Mouse (Mus musculus) limb, embryonic 14.5 days (tissue): ENCODE measurements around the gene Dglucy. TPM values are rescaled to one million over a fixed set of nuclear protein-coding genes. Genes with fewer than 3 reads are reported as not detected.
"Not testable (repeated sequence)": the region's sequence is repeated elsewhere in the genome, so short reads cannot be mapped to it uniquely, and the experiment has no call there.

Source experiments
- ATAC-seq: fragments of 200-750 bp; cut with Nextera tagmentation; 2 replicates; pipeline ENCODE4 v1.8.0; 2017; ENCODE audit warnings: low read depth, moderate number of reproducible peaks, moderate TSS enrichment; ENCODE audit not compliant: low FRiP score
- DNase-seq: peaks from one replicate; pipeline ENCODE4 v3.0.0-alpha.2; 2015; ENCODE audit warnings: low spot score
- H3K27ac ChIP-seq: fragments of 300-500 bp; sonication (generic); replicated peaks from 2 replicates; pipeline ENCODE4 v1.5.1; 2014; ENCODE audit warnings: low read depth, mild to moderate bottlenecking, low read length, moderate library complexity, mixed read lengths
- H3K27me3 ChIP-seq: fragments of 300-500 bp; sonication (generic); 2 replicates; pipeline ENCODE4 v1.6.1; 2014; ENCODE audit warnings: low read length, mixed read lengths; ENCODE audit not compliant: control insufficient read depth, insufficient read depth
- H3K36me3 ChIP-seq: fragments of 300-500 bp; sonication (generic); 2 replicates; pipeline ENCODE4 v1.6.1; 2014; ENCODE audit warnings: mild to moderate bottlenecking, low read length, moderate library complexity, mixed read lengths; ENCODE audit not compliant: control insufficient read depth, insufficient read depth
- H3K4me1 ChIP-seq: fragments of 300-500 bp; sonication (generic); 2 replicates; pipeline ENCODE4 v1.6.1; 2014; ENCODE audit warnings: antibody characterized with exemption, low read length, mixed read lengths; ENCODE audit not compliant: control insufficient read depth, insufficient read depth
- H3K4me2 ChIP-seq: fragments of 300-500 bp; sonication (generic); replicated peaks from 2 replicates; pipeline ENCODE4 v1.6.1; 2014; ENCODE audit warnings: low read depth, mild to moderate bottlenecking, low read length, moderate library complexity; ENCODE audit not compliant: severe bottlenecking
- H3K4me3 ChIP-seq: fragments of 300-500 bp; sonication (generic); replicated peaks from 2 replicates; pipeline ENCODE4 v1.5.1; 2014; ENCODE audit warnings: low read length
- H3K9ac ChIP-seq: fragments of 300-500 bp; sonication (generic); 2 replicates; pipeline ENCODE4 v1.6.1; 2014; ENCODE audit warnings: mild to moderate bottlenecking, low read depth, low read length, moderate library complexity; ENCODE audit not compliant: severe bottlenecking
- H3K9me3 ChIP-seq: fragments of 300-500 bp; sonication (generic); 2 replicates; pipeline ENCODE4 v1.6.1; 2016; ENCODE audit warnings: low read length; ENCODE audit not compliant: control insufficient read depth
- POLR2A ChIP-seq: fragments of 200-500 bp; IDR thresholded peaks from 2 replicates; pipeline ENCODE4 v1.8.0; 2012; ENCODE audit warnings: inconsistent platforms, mild to moderate bottlenecking, moderate library complexity, borderline replicate concordance; ENCODE audit not compliant: insufficient read depth, insufficient read length; ENCODE audit errors: extremely low read depth
- WGBS: fragments of 180-500 bp; shearing (Covaris S2); extraction: QIAGEN DNeasy Blood & Tissue Kit; methylation state at CpG from one replicate; pipeline ENCODE4 v1.1.7; 2014; 5-methylcytosine and 5-hydroxymethylcytosine counted together
- polyA plus RNA-seq, 2 experiments: library from polyadenylated mRNA; depleted of rRNA in 1 of 2; stranded (reverse) in 1 of 2; unstranded in 1 of 2; fragments of >200 nt; fragmentation: Nextera tagmentation in 1 of 2; extraction: Ambion mirVana in 1 of 2; gene quantifications; 2 replicates each; pipeline versions ENCODE4 v1.2.1 to v1.2.3; 2012 to 2014

The Dglucy gene
- polyA plus RNA-seq, 2 experiments, result 2.0 to 3.1 TPM

GRCm38 (mm10) chr12:100794450-100795230 lies 15.8 kb downstream of the Dglucy start:
- Histone ChIP-seq H3K36me3 (no peaks in the 10 kb centered on the region), H3K9ac (no peak overlapping the region), H3K4me2 (no peak overlapping the region), H3K27me3 (no peaks in the 10 kb centered on the region), H3K4me3 (no peak overlapping the region), H3K27ac (no peak overlapping the region), H3K9me3 (no peaks in the 10 kb centered on the region), H3K4me1 (no peaks in the 10 kb centered on the region)
- no peak for TF ChIP-seq POLR2A
- DNase-seq, result no peak
- 59% methylated on average over 7 of the region's 7 CpGs for WGBS
- ATAC-seq, result no peak

GRCm38 (mm10) chr12:100795390-100796036 lies 16.7 kb downstream of the Dglucy start:
- ATAC-seq, result no peak
- WGBS, result 68% methylated on average over 7 of the region's 7 CpGs
- H3K9me3 ChIP-seq, result no peaks in the 10 kb centered on the region

GRCm38 (mm10) chr12:100803391-100803790 lies 24.5 kb downstream of the Dglucy start:
- not testable (repeated sequence) for ATAC-seq, H3K9me3 ChIP-seq, H3K4me2 ChIP-seq, DNase-seq, H3K27me3 ChIP-seq, H3K4me1 ChIP-seq, H3K4me3 ChIP-seq, H3K9ac ChIP-seq, H3K36me3 ChIP-seq, H3K27ac ChIP-seq
- 88% methylated on average over 15 of the region's 19 CpGs for WGBS

More at GRCm38 (mm10) chr12:100795390-100796036, 16.7 kb downstream of the Dglucy start:
- H3K27ac ChIP-seq, result no peak overlapping the region
- H3K4me1 ChIP-seq, result no peaks in the 10 kb centered on the region
- no peaks in the 10 kb centered on the region for H3K36me3 ChIP-seq
- no peaks in the 10 kb centered on the region for H3K27me3 ChIP-seq
- H3K9ac ChIP-seq, result no peak overlapping the region
- DNase-seq, result no peak
- no peak for TF ChIP-seq POLR2A
- H3K4me3 ChIP-seq, result no peak overlapping the region
- H3K4me2 ChIP-seq, result no peak overlapping the region

- Histone ChIP-seq H3K9ac (no peak overlapping the region), H3K4me1 (no peaks in the 10 kb centered on the region), H3K9me3 (no peaks in the 10 kb centered on the region), H3K4me3 (no peak overlapping the region), H3K4me2 (no peak overlapping the region), H3K36me3 (no peaks in the 10 kb centered on the region), H3K27ac (no peak overlapping the region), H3K27me3 (no peaks in the 10 kb centered on the region)
- TF ChIP-seq POLR2A, result no peak
- WGBS, result 81% methylated on average over 7 of the region's 7 CpGs
- no peak for ATAC-seq
- no peak for DNase-seq
These were observed 28.4 kb downstream of the Dglucy start for GRCm38 (mm10) chr12:100807280-100807679.

GRCm38 (mm10) chr12:100808609-100809280 lies 29.9 kb downstream of the Dglucy start:
- Histone ChIP-seq H3K27me3 (no peaks in the 10 kb centered on the region), H3K36me3 (no peaks in the 10 kb centered on the region), H3K9me3 (no peaks in the 10 kb centered on the region), H3K4me2 (no peak overlapping the region), H3K27ac (no peak overlapping the region), H3K4me3 (no peak overlapping the region), H3K4me1 (no peaks in the 10 kb centered on the region), H3K9ac (no peak overlapping the region)
- no peak for ATAC-seq
- TF ChIP-seq POLR2A, result no peak
- no peak for DNase-seq
- 53% methylated on average over 12 of the region's 13 CpGs for WGBS
